Mouse (Mus musculus) forelimb bud, embryonic 11.5 days (tissue): ENCODE measurements around the gene Lrp1.

Experiments used
- DNase-seq: peaks from one replicate; pipeline ENCODE4 v3.0.0-alpha.2; 2012; ENCODE audit warnings: low read depth, low spot score

Gene Lrp1

DNA sequence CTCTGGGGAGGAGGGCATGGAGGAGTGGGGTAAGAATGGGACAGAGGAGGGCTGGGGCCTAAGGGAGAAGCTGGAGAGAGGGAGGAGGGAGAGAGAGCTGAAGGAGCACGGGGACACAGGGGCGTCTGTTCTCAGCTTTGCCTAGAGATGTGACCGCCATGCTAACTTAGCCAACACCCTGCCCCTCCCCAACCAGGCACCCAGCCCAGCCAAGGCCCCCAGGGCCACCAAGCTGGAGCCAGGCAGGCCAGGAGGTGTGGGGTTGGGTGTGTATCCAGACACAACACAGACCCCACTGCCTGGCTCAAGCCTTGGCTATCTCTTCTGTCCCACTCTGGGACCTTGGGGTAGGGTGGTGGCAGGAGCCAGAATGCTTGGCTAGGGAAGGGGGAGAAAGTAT lies 5.4 kb downstream of the Lrp1 start:
- no peak for DNase-seq

GRCm38 (mm10) chr10:127615034-127615374 lies 5.9 kb downstream of the Lrp1 start:
- no peak for DNase-seq

DNA sequence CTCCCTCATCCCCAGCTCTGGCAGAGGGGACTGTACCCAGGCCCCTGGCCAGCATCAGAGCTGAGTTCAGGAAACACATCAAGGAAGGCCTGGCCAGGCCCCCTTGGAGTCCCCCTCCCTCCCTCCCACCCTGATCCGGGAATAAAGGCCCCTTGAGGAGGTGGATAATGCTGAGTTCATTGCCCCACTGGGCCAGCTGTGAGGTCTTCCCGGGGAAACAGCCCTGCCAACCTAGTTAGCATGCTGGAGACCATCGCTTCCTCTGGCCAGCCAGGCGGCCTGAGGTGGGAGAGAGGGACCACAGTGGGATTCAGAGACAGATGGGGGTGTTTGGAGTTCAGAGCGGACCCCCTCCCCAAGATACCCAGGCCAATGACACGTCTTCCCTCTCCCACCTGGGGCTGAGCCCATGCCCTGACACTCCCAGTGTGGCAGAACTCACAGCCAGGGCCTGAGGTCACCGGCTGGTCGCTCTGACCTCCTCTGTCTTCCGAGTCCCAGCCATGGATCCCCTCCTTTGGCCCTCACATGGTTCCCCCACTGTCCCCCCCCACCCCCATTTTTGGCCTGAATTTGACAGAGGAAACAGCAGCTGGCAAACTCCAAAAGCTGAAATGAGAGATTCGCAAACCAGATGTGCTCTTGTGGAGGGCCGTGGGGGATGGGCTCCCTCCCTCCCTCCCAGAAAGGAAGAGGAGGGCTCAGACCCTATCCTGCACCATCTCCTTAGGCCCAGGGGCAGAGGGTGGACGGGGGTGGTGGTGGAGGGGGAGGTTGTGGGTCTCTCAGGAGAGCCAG lies 6.5 kb downstream of the Lrp1 start:
- DNase-seq = no peak

- DNase-seq = no peak
These were observed 8.7 kb downstream of the Lrp1 start for GRCm38 (mm10) chr10:127612079-127612775.

- no peak for DNase-seq
These were observed 10.9 kb downstream of the Lrp1 start for GRCm38 (mm10) chr10:127610066-127610415.

- no peak for DNase-seq
These were observed 11.4 kb downstream of the Lrp1 start for GRCm38 (mm10) chr10:127609415-127610065.

- DNase-seq = no peak
These were observed 13.9 kb downstream of the Lrp1 start for GRCm38 (mm10) chr10:127607059-127607458.

DNA sequence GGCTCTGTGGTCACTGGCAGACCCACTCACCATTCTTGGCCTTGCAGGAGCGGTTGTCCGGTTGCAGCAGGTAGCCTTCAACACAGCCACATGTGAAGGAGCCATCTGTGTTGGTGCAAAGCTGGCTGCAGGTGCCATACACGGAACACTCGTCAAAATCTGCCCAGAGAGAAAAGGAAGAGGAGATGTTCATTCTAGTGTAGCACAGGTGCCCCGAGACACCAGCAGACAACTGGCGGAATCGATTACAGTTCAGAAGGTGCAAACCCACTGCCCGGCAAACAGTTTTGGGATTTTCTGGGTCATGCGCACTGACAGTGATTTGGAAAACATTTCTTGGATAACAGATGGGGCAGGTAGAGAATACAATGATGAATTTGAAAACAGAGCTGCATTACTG lies 15.2 kb downstream of the Lrp1 start:
- no peak for DNase-seq

DNA sequence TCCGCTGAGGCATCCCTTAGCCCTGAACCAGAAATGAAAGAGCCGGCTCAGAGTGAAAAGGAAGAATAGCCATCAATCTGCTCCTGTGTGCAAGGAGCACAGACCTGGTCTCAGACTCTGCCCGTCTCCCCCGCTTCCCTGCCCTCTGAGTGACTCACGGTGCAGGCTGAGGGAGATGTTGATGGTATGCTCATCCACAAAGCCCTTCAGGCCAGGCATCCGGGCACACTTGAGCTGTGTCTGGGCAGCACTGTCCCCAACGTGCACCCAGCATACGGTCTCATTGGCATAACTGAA lies 15.7 kb downstream of the Lrp1 start:
- DNase-seq = no peak

GRCm38 (mm10) chr10:127604465-127605250 lies 16.3 kb downstream of the Lrp1 start:
- DNase-seq = no peak

DNA sequence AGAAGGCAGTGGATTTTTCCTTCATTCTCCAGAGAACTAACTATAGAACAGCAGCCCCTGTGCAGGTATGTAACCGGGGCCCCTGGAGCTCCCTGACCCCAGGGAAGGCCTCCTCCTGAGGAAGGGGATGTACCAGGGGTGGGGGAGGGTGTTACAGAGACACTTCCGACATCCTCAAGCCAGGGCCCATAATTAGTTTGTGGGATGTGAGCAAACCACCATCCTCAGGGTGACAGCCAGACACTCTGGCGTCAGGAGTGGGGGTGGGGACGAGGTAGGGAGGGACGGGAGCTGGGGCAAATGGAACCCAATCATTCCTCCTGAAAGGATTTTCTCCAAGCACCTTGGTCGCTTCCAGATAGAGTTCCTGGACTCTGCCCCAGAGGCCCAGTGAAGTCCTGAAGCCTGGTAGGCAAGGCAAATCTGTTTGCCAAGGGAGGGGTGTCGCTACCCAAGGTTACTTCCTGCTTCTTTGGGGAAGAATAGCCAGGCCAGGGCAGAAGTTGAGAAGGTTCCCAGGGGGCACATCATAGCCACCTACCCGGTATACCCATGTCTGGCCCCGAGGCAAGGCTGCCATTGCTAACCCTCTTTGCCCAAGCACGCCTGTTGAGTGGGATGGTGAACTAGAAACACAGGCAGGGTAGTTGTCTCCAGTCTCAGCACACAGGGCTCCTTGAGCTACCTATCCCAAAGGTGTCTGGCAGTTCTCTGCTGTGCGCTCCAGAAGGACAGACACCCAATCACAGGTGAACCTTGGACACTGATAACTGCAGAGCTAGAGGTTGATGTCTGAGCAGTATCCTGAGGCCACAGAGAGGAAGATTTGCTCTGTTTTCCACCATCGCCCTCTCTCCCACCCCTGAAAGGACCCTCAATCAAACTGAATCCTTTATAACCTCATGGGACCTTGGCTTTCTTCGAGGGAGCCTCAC lies 17.2 kb downstream of the Lrp1 start:
- no peak for DNase-seq

- DNase-seq = no peak
These were observed 18.8 kb downstream of the Lrp1 start for GRCm38 (mm10) chr10:127602194-127602593.

- no peak for DNase-seq
These were observed 21.0 kb downstream of the Lrp1 start for GRCm38 (mm10) chr10:127599779-127600541.

DNA sequence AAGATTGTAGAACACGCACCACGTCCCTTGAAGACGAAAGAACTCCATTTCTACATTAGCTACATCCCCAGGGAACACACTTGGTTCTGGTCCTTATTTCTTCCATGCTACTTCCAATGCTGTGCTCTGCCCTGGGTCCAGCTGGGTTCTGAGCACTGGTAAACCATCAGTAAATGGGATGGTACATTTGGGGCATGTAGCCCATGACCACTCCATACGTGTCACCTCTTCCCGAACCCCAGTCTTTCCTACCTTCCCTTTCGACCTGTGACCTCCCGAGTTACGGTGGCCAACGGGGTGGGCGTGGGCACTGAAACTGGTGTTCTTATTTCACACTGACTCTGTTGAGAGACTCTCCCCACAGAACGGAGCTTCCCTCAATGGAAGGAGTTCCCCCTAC lies 21.7 kb downstream of the Lrp1 start:
- DNase-seq = no peak

- DNase-seq = no peak
These were observed 22.3 kb downstream of the Lrp1 start for GRCm38 (mm10) chr10:127598607-127599006.

DNA sequence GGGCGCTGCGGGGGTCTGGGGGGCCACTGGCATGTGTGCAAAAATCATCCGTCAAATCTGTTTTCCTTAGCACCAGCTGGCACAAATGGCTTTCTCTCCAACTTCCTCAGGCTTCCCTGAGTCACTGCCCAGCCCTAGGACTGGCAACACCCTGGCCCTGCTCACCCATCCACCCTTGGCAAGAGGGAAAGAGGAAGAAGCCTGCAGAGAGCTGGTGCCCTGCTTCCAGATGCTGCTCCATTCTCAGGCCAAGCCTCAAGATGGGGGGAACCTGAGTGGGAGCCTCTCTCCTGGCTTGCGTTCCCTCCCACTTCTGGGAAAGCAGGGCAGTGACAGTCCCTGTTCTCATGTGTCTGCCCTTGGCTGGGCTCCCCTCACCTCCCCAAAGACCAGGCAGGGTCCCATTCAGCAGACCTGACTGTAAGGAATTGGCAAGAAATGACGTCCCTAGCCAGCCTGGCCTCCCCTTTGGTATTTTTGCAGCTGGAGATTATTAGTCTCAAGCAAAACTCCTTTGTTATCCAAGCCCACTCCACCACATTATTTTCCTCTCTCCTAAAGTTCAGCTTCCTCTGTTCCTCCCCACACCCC lies 23.5 kb downstream of the Lrp1 start:
- no peak for DNase-seq

DNA sequence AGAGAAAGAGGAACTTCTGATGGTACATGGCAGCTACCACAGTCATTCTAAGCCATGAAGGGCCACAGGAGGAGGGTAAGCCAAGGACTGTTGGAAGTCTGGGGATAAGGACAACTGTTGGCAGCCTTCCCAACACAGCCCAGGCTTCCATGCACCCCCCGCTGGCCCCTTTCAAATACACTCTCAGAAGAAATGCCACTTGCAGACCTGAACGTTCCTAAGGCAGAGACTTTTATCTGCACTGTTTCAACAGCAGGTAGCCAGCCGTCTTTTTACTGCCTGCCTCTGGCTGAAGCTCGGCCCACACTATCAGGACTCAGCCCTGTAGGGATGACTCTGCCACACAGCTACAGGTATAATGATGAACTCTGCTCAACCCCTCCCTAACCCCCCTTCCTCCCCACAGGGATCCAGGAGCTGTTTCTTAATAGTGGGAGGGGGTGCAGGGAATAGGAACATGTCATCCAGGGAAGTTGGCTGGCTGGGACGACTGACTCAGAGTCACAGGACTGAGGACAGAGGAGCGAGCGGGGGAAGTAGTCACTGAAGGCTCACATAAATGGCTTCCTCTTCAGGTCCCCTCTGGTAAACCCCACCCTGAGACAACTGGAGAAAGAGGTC lies 24.5 kb downstream of the Lrp1 start:
- no peak for DNase-seq

DNA sequence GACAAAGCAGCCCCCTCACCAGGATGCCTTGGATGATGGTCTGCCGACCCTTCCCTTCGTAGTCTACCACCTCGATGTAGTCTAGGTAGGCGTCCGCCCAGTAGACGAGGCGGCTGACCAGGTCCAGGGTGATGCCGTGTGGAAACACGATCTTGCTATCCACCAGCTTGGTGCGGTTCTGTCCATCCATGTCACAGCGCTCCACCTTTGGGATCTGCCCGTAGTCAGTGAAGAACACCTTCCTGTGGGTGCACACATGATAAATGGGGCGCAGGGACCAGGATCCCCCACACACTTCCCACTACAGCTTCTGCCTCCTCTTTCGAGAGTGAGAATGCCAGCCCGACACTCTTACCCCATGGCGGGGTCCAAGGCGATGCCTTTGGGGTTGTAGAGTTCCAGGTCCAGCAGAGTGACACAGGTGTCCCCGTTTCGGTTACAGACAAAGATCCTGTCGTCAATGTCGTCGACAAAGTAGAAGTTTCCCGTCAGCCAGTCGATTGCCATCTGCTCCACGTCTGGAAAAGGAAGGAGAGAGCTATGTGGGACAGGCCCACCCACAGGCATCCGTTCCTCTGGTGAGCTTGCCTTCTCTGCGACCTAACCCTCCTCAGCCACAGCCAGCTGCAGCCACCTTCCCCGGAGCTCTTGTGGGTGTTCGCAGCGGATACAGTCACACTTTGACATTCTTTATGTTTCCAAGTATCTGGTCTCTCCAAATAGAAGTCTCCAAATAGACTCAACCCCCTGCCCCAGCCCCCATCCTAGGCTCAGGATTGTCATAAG lies 25.8 kb downstream of the Lrp1 start:
- no peak for DNase-seq

- no peak for DNase-seq
These were observed 26.5 kb downstream of the Lrp1 start for GRCm38 (mm10) chr10:127594405-127594804.
